Mouse (Mus musculus) midbrain, embryonic 15.5 days (tissue): ENCODE data around the gene Aff4. TPM values are rescaled to one million over a fixed set of nuclear protein-coding genes. Genes with fewer than 3 reads are reported as not detected.

ENCODE experiments used
- ATAC-seq: fragments of 200-750 bp; cut with Nextera tagmentation; replicated peaks from 2 replicates; pipeline ENCODE4 v1.8.0; 2017; ENCODE audit warnings: moderate TSS enrichment
- H3K27ac ChIP-seq: fragments of 300-500 bp; sonication (generic); 2 replicates; pipeline ENCODE4 v1.5.1; 2015; ENCODE audit warnings: mild to moderate bottlenecking, inconsistent platforms
- H3K27me3 ChIP-seq: fragments of 300-500 bp; sonication (generic); replicated peaks from 2 replicates; pipeline ENCODE4 v1.6.1; 2015; ENCODE audit warnings: inconsistent platforms
- H3K36me3 ChIP-seq: fragments of 300-500 bp; sonication (generic); replicated peaks from 2 replicates; pipeline ENCODE4 v1.6.1; 2015; ENCODE audit warnings: inconsistent platforms
- H3K4me1 ChIP-seq: fragments of 300-500 bp; sonication (generic); 2 replicates; pipeline ENCODE4 v1.6.1; 2015; ENCODE audit warnings: inconsistent platforms
- H3K4me2 ChIP-seq: fragments of 300-500 bp; sonication (generic); 2 replicates; pipeline ENCODE4 v1.6.1; 2015; ENCODE audit warnings: inconsistent platforms, mild to moderate bottlenecking, moderate library complexity
- H3K4me3 ChIP-seq: fragments of 300-500 bp; sonication (generic); 2 replicates; pipeline ENCODE4 v1.5.1; 2015; ENCODE audit warnings: mild to moderate bottlenecking, inconsistent platforms
- H3K9ac ChIP-seq: fragments of 300-500 bp; sonication (generic); 2 replicates; pipeline ENCODE4 v1.6.1; 2015; ENCODE audit warnings: mild to moderate bottlenecking, inconsistent platforms
- H3K9me3 ChIP-seq: fragments of 300-500 bp; sonication (generic); 2 replicates; pipeline ENCODE4 v1.6.1; 2016; ENCODE audit warnings: inconsistent platforms
- WGBS: fragments of 180-500 bp; shearing (Covaris S2); methylation state at CpG from one replicate; pipeline ENCODE4 v1.1.7; 2015; ENCODE audit warnings: mixed read lengths; 5-methylcytosine and 5-hydroxymethylcytosine counted together
- polyA plus RNA-seq: library from polyadenylated mRNA; unstranded; fragments of >200 nt; fragmentation: Nextera tagmentation; extraction: Ambion mirVana; gene quantifications from 2 replicates; pipeline ENCODE4 v1.2.1, GENCODE M21; 2015

Aff4 gene
- polyA plus RNA-seq, 1 experiment from 2014 or later: 72.6 TPM

GRCm38 (mm10) chr11:53433057-53433456, 82.4 kb downstream of the Aff4 start:
- 67% methylated on average over 6 of the region's 6 CpGs for WGBS
- H3K4me3 ChIP-seq: no peak overlapping the region
- no peak for ATAC-seq

GRCm38 (mm10) chr11:53435504-53435903, 84.9 kb downstream of the Aff4 start:
- Histone ChIP-seq H3K9me3 (no peaks in the 10 kb centered on the region), H3K36me3 (no peaks in the 10 kb centered on the region), H3K27ac (no peak overlapping the region), H3K27me3 (no peaks in the 10 kb centered on the region), H3K4me1 (peaks cover 5% of the 10 kb centered on the region), H3K9ac (no peak overlapping the region), H3K4me2 (no peak overlapping the region), H3K4me3 (no peak overlapping the region)
- no peak for ATAC-seq
- WGBS: 79% methylated on average over 8 of the region's 8 CpGs

More at GRCm38 (mm10) chr11:53433057-53433456, 82.4 kb downstream of the Aff4 start:
- no peak overlapping the region for H3K9ac ChIP-seq
- peaks cover 15% of the 10 kb centered on the region for H3K4me1 ChIP-seq
- H3K27me3 ChIP-seq: no peaks in the 10 kb centered on the region
- H3K36me3 ChIP-seq: peaks cover 8% of the 10 kb centered on the region; the same call in 1 of the 2 replicates
- H3K9me3 ChIP-seq: no peaks in the 10 kb centered on the region
- no peak overlapping the region for H3K4me2 ChIP-seq
- H3K27ac ChIP-seq: no peak overlapping the region

DNA sequence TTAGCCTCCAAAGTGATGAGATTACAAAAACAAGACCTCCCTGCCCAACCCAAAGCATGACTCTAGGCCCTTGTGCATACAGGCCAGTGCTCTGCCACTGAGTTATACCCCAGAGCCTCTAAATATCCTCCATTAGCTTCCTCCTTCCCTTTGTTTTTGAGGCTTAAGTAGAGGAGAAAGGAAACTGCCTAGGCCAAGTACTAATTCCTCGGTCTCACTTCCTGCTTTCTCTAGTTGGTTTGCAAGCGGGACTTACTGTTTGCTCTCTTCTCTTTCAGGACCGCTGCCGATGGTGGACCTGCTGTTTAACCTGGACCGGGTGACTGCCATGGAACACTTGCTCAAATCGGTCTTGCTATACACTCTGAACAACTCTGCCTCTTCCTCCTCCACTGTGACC, 85.7 kb downstream of the Aff4 start:
- Histone ChIP-seq H3K4me1 (peaks cover 5% of the 10 kb centered on the region), H3K4me3 (no peak overlapping the region), H3K9me3 (no peaks in the 10 kb centered on the region), H3K4me2 (no peak overlapping the region), H3K9ac (no peak overlapping the region), H3K27me3 (no peaks in the 10 kb centered on the region), H3K27ac (no peak overlapping the region), H3K36me3 (no peaks in the 10 kb centered on the region)
- 92% methylated on average over 6 of the region's 6 CpGs for WGBS
- no peak for ATAC-seq

GRCm38 (mm10) chr11:53441921-53442320, 91.3 kb downstream of the Aff4 start:
- no peaks in the 10 kb centered on the region for H3K4me1 ChIP-seq
- no peaks in the 10 kb centered on the region for H3K27me3 ChIP-seq
- no peaks in the 10 kb centered on the region for H3K9me3 ChIP-seq
- H3K9ac ChIP-seq: no peak overlapping the region
- WGBS: 48% methylated on average over 12 of the region's 12 CpGs
- no peaks in the 10 kb centered on the region for H3K36me3 ChIP-seq
- no peak overlapping the region for H3K4me3 ChIP-seq
- no peak for ATAC-seq
- H3K4me2 ChIP-seq: no peak overlapping the region
- H3K27ac ChIP-seq: no peak overlapping the region

DNA sequence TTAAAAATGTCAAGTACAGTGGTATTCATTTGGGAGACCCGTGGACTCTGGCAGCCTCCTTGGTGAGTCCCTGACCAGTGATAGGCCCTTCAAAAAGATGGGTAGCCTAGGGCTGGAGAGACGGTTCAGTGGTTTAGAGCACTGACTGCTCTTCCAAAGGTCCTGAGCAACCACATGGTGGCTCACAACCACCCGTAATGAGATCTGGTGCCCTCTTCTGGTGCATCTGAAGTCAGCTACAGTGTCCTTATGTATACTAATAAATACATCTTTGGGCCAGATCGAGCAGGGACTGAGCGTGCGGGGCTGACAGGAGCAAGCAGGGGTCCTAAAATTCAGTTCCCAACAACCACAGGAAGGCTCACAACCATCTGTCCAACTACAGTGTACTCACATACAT, 93.2 kb downstream of the Aff4 start:
- 34% methylated on average over 6 of the region's 6 CpGs for WGBS
- H3K36me3 ChIP-seq: no peaks in the 10 kb centered on the region
- no peaks in the 10 kb centered on the region for H3K9me3 ChIP-seq
- no peak overlapping the region for H3K4me2 ChIP-seq
- no peaks in the 10 kb centered on the region for H3K4me1 ChIP-seq
- no peak overlapping the region for H3K4me3 ChIP-seq
- no peak overlapping the region for H3K9ac ChIP-seq
- no peaks in the 10 kb centered on the region for H3K27me3 ChIP-seq
- no peak for ATAC-seq
- no peak overlapping the region for H3K27ac ChIP-seq

DNA sequence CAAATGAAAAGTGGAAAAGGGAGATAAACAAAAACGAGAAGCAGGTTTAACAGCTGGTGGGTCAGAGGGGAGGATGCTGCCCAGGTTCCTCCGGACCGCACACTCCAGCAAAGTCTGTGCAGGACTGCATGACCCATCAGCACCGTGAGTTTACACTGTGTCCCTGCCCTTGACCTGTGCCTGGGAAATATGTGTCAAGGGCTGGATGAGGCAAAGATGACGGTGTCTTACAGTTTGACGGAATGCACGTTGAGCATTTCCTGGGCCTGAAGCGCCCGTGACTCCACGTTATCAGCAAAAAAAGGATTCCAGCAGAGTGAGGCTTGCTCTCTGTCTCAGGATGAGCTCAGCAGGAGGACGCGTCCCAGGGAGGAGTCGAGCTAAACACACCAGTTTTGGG, 94.9 kb downstream of the Aff4 start:
- 56% methylated on average over 13 of the region's 13 CpGs for WGBS
- H3K4me3 ChIP-seq: no peak overlapping the region
- no peaks in the 10 kb centered on the region for H3K4me1 ChIP-seq
- no peak for ATAC-seq
- H3K9ac ChIP-seq: no peak overlapping the region
- H3K36me3 ChIP-seq: no peaks in the 10 kb centered on the region
- no peak overlapping the region for H3K27ac ChIP-seq
- no peaks in the 10 kb centered on the region for H3K9me3 ChIP-seq
- H3K27me3 ChIP-seq: no peaks in the 10 kb centered on the region
- no peak overlapping the region for H3K4me2 ChIP-seq

DNA sequence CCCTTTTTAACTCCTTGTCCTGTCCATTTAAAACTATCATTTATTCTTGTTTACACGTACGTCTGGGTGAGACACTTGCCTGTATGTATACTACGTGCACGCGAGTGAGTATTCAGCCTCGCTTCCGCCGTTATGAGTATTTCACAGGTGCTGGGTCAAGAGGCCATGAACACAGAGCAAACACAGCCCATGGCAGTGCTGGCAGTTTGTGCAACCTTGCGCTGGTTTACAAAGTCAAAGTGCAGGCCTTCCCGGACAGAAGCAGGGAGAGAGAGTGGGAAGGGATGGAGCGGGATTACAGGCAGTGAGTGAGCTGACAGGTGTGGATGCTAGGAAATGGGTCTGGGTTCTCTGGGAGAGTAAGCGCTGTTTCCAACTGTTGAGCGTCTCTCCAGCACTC, 95.5 kb downstream of the Aff4 start:
- Histone ChIP-seq H3K27me3 (no peaks in the 10 kb centered on the region), H3K36me3 (no peaks in the 10 kb centered on the region), H3K4me2 (no peak overlapping the region), H3K9ac (no peak overlapping the region), H3K4me3 (no peak overlapping the region), H3K4me1 (no peaks in the 10 kb centered on the region), H3K9me3 (no peaks in the 10 kb centered on the region), H3K27ac (no peak overlapping the region)
- 89% methylated on average over 13 of the region's 13 CpGs for WGBS
- ATAC-seq: no peak

DNA sequence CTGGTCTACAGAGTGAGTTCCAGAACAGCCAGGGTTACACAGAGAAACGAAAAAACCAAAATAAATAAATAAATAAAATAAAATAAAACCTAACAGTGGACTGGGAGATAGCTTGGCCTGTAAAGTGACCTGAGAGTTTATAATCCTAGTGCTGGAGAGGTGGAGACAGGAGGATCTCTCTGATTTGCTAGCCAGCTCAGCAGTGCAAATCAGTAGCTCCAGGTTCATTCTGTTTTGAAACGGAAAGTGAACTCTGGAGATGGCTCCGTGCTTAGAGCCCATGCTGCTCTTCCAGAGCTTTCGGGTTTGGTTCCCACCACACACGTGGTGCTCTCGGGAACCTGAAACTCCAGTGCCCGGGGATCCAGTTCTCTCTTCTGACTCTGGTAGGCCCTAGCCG, 97.4 kb downstream of the Aff4 start:
- Histone ChIP-seq H3K27me3 (no peaks in the 10 kb centered on the region), H3K4me2 (no peak overlapping the region), H3K27ac (no peak overlapping the region), H3K36me3 (no peaks in the 10 kb centered on the region), H3K9me3 (no peaks in the 10 kb centered on the region), H3K9ac (no peak overlapping the region), H3K4me1 (no peaks in the 10 kb centered on the region), H3K4me3 (no peak overlapping the region)
- ATAC-seq: no peak
- 85% methylated on average over 8 of the region's 8 CpGs for WGBS

GRCm38 (mm10) chr11:53448529-53448928, 97.9 kb downstream of the Aff4 start:
- 86% methylated on average over 1 of the region's 1 CpGs for WGBS
- H3K27ac ChIP-seq: no peak overlapping the region
- no peak for ATAC-seq

GRCm38 (mm10) chr11:53450070-53450705, 99.6 kb downstream of the Aff4 start:
- 70% methylated on average over 15 of the region's 15 CpGs for WGBS
- Histone ChIP-seq H3K27me3 (0 out of 2 replicates have a peak, but pooled peaks cover 3% of the 10 kb centered on the region), H3K27ac (no peak overlapping the region), H3K4me3 (no peak overlapping the region), H3K9ac (no peak overlapping the region), H3K36me3 (no peaks in the 10 kb centered on the region), H3K4me1 (no peaks in the 10 kb centered on the region), H3K9me3 (no peaks in the 10 kb centered on the region), H3K4me2 (no peak overlapping the region)
- ATAC-seq: no peak

More at GRCm38 (mm10) chr11:53448529-53448928, 97.9 kb downstream of the Aff4 start:
- Histone ChIP-seq H3K36me3 (no peaks in the 10 kb centered on the region), H3K4me2 (no peak overlapping the region), H3K27me3 (no peaks in the 10 kb centered on the region), H3K4me1 (no peaks in the 10 kb centered on the region), H3K4me3 (no peak overlapping the region), H3K9me3 (no peaks in the 10 kb centered on the region), H3K9ac (no peak overlapping the region)

DNA sequence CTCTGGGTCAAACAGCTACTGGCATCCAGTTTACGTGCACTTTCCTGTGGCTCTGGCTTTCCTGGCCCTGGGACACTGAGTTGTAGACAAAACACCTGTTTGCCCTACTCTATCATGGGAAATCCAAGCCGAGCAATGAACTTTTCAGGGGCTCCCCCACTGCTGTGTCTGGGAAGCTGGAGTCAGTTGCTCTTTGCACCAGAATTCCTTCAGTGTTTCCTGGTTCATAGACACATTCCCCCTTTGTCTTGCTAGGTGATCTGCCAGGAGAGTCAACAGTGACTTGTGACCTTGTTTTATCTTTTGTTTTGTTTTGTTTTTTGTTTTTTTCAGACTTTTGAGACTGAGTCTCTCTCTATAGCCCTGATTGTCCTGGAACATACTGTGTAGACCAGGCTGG, 100.7 kb downstream of the Aff4 start:
- 81% methylated on average over 2 of the region's 2 CpGs for WGBS
- H3K4me2 ChIP-seq: no peak overlapping the region
- peaks cover 13% of the 10 kb centered on the region; the same call in 1 of the 2 replicates for H3K27me3 ChIP-seq
- no peak overlapping the region for H3K4me3 ChIP-seq
- H3K4me1 ChIP-seq: no peaks in the 10 kb centered on the region
- no peak overlapping the region for H3K9ac ChIP-seq
- ATAC-seq: no peak
- no peaks in the 10 kb centered on the region for H3K36me3 ChIP-seq
- H3K9me3 ChIP-seq: no peaks in the 10 kb centered on the region
- H3K27ac ChIP-seq: no peak overlapping the region

DNA sequence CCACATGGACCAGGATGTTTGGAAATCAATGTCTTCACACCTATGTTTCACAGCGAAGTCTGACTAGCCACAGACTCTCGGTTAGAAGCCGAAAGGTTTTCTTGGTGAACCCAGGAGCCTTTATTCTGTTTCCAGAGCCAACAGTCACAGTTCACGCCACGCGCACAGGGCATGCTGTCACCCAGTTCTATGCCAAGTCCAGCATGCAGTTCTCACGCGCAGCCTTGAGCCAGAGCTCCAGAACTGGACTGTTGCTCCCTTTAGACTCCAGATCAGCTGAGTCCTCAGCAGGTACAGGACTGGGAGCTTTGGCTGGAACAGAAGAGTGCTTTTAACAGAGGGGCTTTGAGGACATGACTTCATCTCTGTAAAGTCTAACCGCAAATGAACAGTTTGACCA, 101.8 kb downstream of the Aff4 start:
- 93% methylated on average over 9 of the region's 9 CpGs for WGBS
- Histone ChIP-seq H3K9ac (no peak overlapping the region), H3K4me2 (no peak overlapping the region), H3K27me3 (peaks cover 22% of the 10 kb centered on the region), H3K4me3 (no peak overlapping the region), H3K9me3 (no peaks in the 10 kb centered on the region), H3K27ac (no peak overlapping the region), H3K36me3 (no peaks in the 10 kb centered on the region), H3K4me1 (peaks cover 10% of the 10 kb centered on the region)
- no peak for ATAC-seq

DNA sequence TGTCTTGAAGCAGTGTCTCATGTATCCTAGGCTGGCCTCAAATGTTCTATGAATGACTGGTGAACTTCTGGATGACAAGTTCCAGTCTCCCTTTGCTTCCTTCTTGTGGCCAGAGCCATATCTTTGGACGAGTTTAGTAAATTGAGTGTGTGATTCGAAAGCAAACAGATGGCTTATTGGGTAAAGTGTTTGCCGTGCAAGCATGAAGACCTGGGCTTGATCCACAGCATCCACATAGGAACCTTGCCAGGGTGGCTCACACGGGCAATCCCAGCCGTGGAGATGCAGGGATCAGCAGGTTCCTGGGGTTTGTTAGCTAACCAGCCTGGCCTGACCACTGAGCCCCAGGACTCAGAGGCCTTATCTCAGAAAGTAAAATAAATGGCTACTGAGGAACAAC, 102.4 kb downstream of the Aff4 start:
- Histone ChIP-seq H3K27ac (no peak overlapping the region), H3K4me2 (no peak overlapping the region), H3K4me1 (peaks cover 11% of the 10 kb centered on the region), H3K4me3 (no peak overlapping the region), H3K9me3 (no peaks in the 10 kb centered on the region), H3K36me3 (no peaks in the 10 kb centered on the region), H3K27me3 (peaks cover 29% of the 10 kb centered on the region), H3K9ac (no peak overlapping the region)
- no peak for ATAC-seq
- WGBS: 82% methylated on average over 5 of the region's 5 CpGs
